ENCODE assay signal across 25 mouse cellular contexts in genomic region chr11:121199851-121200250, GRCm38 (mm10). TPM values are rescaled to one million over a fixed set of nuclear protein-coding genes. Genes with fewer than 3 reads are reported as not detected.
DNase-seq lines count a peak whose midpoint lies in the region; ATAC-seq and TF ChIP-seq lines count a peak whose summit lies in the region.
"Had no signal": no experiment of that assay in that cellular context is flagged by ENCODE, and none has a peak within 500 bp of the region (broad histone marks: within the 10 kb centered on the region; RNA-seq: fewer than 3 reads in every experiment).

No protein-coding gene starts in this region.

- WGBS in lung, embryonic 14.5 days = 56% methylated on average over 4 of the region's 4 CpGs
- 77% methylated on average over 4 of the region's 4 CpGs for WGBS in lung, adult 2 months
- WGBS in forebrain, embryonic 14.5 days = 71% methylated on average over 4 of the region's 4 CpGs

- no peak overlapping the region for H3K4me3 ChIP-seq in lung, embryonic 14.5 days (ENCODE audit: low read depth, low read length)
- H3K4me3 ChIP-seq in lung, adult 2 months (replicated peaks; ENCODE audit: extremely low read depth, low read depth, low read length) = no peak overlapping the region
- no peak overlapping the region for H3K4me3 ChIP-seq in myocyte
- H3K4me3 ChIP-seq in forebrain, embryonic 14.5 days (ENCODE audit: low read depth, low read length) = no peak overlapping the region
- H3K4me3 ChIP-seq: embryonic facial prominence, embryonic 12.5 days; erythroblast, embryonic 14.5 days; forebrain, embryonic 12.5 days; hindbrain, embryonic 12.5 days; hindbrain, embryonic 15.5 days had no signal

- ATAC-seq in lung, embryonic 14.5 days (ENCODE audit: insufficient read depth) = no peak
- no peak for ATAC-seq in forebrain, embryonic 14.5 days
- ATAC-seq: activated CD4-positive, CD25-positive, alpha-beta regulatory T cell, adult 4 months; CD4-positive, CD25-positive, alpha-beta regulatory T cell, adult 4 months; forebrain, embryonic 16.5 days had no signal

- no peak overlapping the region for H3K4me2 ChIP-seq in lung, embryonic 14.5 days
- peak overlapping the region; percentile 46 for H3K4me2 ChIP-seq in myocyte (ENCODE audit: low read depth)
- H3K4me2 ChIP-seq in forebrain, embryonic 14.5 days (ENCODE audit: low read length) = no peak overlapping the region
- H3K4me2 ChIP-seq: embryonic facial prominence, embryonic 12.5 days; forebrain, embryonic 12.5 days; heart, embryonic 11.5 days; hindbrain, embryonic 12.5 days; hindbrain, embryonic 15.5 days had no signal

- peak; percentile 14 for DNase-seq in lung, embryonic 14.5 days
- DNase-seq in lung, adult 2 months = no peak
- peak; percentile 19 for DNase-seq in lung, postnatal 10 days
- DNase-seq in lung, adult 18-20 months = no peak
- DNase-seq in forebrain, embryonic 14.5 days (ENCODE audit: low spot score) = no peak
- DNase-seq: adrenal gland, postnatal 10 days; adrenal gland, postnatal 36 days; cerebellum, adult 18-20 months; cerebellum, adult 9-10 months; cerebellum, postnatal 14 days; gastrocnemius, postnatal 14 days; heart, adult 11 months had no signal

- H3ac ChIP-seq in myocyte (ENCODE audit: control insufficient read depth, insufficient read length) = no peak overlapping the region

- H3K4me1 ChIP-seq in lung, embryonic 14.5 days (ENCODE audit: insufficient read depth) = no peaks in the 10 kb centered on the region
- no peaks in the 10 kb centered on the region for H3K4me1 ChIP-seq in lung, adult 2 months (ENCODE audit: control insufficient read depth, insufficient read depth, low read length)
- H3K4me1 ChIP-seq in forebrain, embryonic 14.5 days (ENCODE audit: control insufficient read depth, insufficient read depth, low read length) = peaks cover 4% of the 10 kb centered on the region; the same call in 1 of the 2 replicates

- TF ChIP-seq POLR2A in lung, adult 2 months (IDR thresholded peaks at IDR 0.05; ENCODE audit: borderline replicate concordance, extremely low read depth, low read depth, low read length) = no peak
- TF ChIP-seq POLR2A in myocyte (IDR thresholded peaks at IDR 0.05; ENCODE audit: insufficient read length, low read depth) = no peak

- H3K79me2 ChIP-seq in myocyte (ENCODE audit: control insufficient read depth, insufficient read depth) = no peaks in the 10 kb centered on the region

- no peaks in the 10 kb centered on the region for H3K36me3 ChIP-seq in lung, embryonic 14.5 days (ENCODE audit: insufficient read depth)
- H3K36me3 ChIP-seq in myocyte (ENCODE audit: control insufficient read depth, insufficient read depth) = no peaks in the 10 kb centered on the region
- peaks cover 7% of the 10 kb centered on the region for H3K36me3 ChIP-seq in forebrain, embryonic 14.5 days (ENCODE audit: control insufficient read depth, insufficient read depth, low read length)
- H3K36me3 ChIP-seq: hindbrain, embryonic 15.5 days had no signal

- no peaks in the 10 kb centered on the region for H3K27me3 ChIP-seq in lung, embryonic 14.5 days (ENCODE audit: insufficient read depth, low read length)
- H3K27me3 ChIP-seq in myocyte (ENCODE audit: control insufficient read depth, insufficient read depth, insufficient read length) = no peaks in the 10 kb centered on the region
- no peaks in the 10 kb centered on the region for H3K27me3 ChIP-seq in forebrain, embryonic 14.5 days (replicated peaks; ENCODE audit: control insufficient read depth, insufficient read depth, low read length)
- H3K27me3 ChIP-seq: embryonic facial prominence, embryonic 12.5 days; forebrain, embryonic 12.5 days; hindbrain, embryonic 12.5 days; hindbrain, embryonic 15.5 days had no signal

- no peak overlapping the region for H3K27ac ChIP-seq in lung, embryonic 14.5 days (ENCODE audit: low read depth)
- H3K27ac ChIP-seq in forebrain, embryonic 14.5 days (ENCODE audit: low read depth, low read length) = no peak overlapping the region
- H3K27ac ChIP-seq: embryonic facial prominence, embryonic 12.5 days; forebrain, embryonic 12.5 days; hindbrain, embryonic 12.5 days; hindbrain, embryonic 15.5 days had no signal

- no peaks in the 10 kb centered on the region for H3K9me3 ChIP-seq in lung, embryonic 14.5 days (ENCODE audit: low read depth, low read length)
- H3K9me3 ChIP-seq in forebrain, embryonic 14.5 days (replicated peaks; ENCODE audit: control insufficient read depth, low read length) = no peaks in the 10 kb centered on the region
- H3K9me3 ChIP-seq: embryonic facial prominence, embryonic 12.5 days; forebrain, embryonic 12.5 days; hindbrain, embryonic 12.5 days; hindbrain, embryonic 15.5 days had no signal

- TF ChIP-seq CTCF in lung, embryonic 14.5 days (IDR thresholded peaks at IDR 0.05; ENCODE audit: low read depth) = no peak
- TF ChIP-seq CTCF in lung, adult 2 months (IDR thresholded peaks at IDR 0.05; ENCODE audit: insufficient read depth, low read length) = no peak

- H3K9ac ChIP-seq in lung, embryonic 14.5 days = no peak overlapping the region
- H3K9ac ChIP-seq in forebrain, embryonic 14.5 days (ENCODE audit: low read length) = no peak overlapping the region
- H3K9ac ChIP-seq: embryonic facial prominence, embryonic 12.5 days; forebrain, embryonic 12.5 days; hindbrain, embryonic 12.5 days; hindbrain, embryonic 15.5 days had no signal

TF ChIP-seq in myocyte, 11 proteins besides CTCF, POLR2A, EP300 and RAD21:
- TF ChIP-seq REST (IDR thresholded peaks at IDR 0.05; ENCODE audit: insufficient read depth, insufficient read length) (no peak), MYOD1 (IDR thresholded peaks at IDR 0.05; ENCODE audit: control insufficient read depth in 1 of 3, insufficient read length in 2 of 3, low read depth in 2 of 3) (no peak), TCF3 (IDR thresholded peaks at IDR 0.05; ENCODE audit: insufficient read length, low read depth) (no peak), MAX (IDR thresholded peaks at IDR 0.05; ENCODE audit: low read depth) (no peak), SRF (IDR thresholded peaks at IDR 0.05; ENCODE audit: control insufficient read depth, insufficient read length, low read depth) (no peak), MYOG (IDR thresholded peaks at IDR 0.05; ENCODE audit: control insufficient read depth in 1 of 3, insufficient read depth in 1 of 3, insufficient read length in 2 of 3, low read depth in 2 of 3) (no peak), TCF12 (IDR thresholded peaks at IDR 0.05; ENCODE audit: insufficient read depth, poor library complexity, severe bottlenecking) (no peak), POLR2AphosphoS2 (IDR thresholded peaks at IDR 0.05; ENCODE audit: insufficient read length, low read depth) (no peak), CEBPB (IDR thresholded peaks at IDR 0.05; ENCODE audit: insufficient read depth, poor library complexity, severe bottlenecking) (no peak), E2F4 (IDR thresholded peaks at IDR 0.05; ENCODE audit: insufficient read depth) (no peak), USF1 (IDR thresholded peaks at IDR 0.05; ENCODE audit: low read depth) (no peak)

RNA-seq across cellular contexts. Expression of gene Hexdc, which starts 4.4 kb away (rescaled TPM):
- 7.4 and 9.4 TPM in 2 replicates for polyA plus RNA-seq in lung, embryonic 14.5 days (2014; fragmentation: Nextera tagmentation; extraction: Ambion mirVana)
- polyA plus RNA-seq in lung, adult 2 months (2012; rRNA removed) = 13.4 and 13.9 TPM in 2 replicates
- 11.6 TPM for polyA plus RNA-seq in myocyte (2012; fragmentation: generic; extraction: Trizol)
- polyA plus RNA-seq in forebrain, embryonic 14.5 days (2014; fragmentation: Nextera tagmentation; extraction: Ambion mirVana) = 11.9 and 14.8 TPM in 2 replicates

RNA-seq across cellular contexts. Expression of gene Ogfod3, which starts 4.7 kb away (rescaled TPM):
- polyA plus RNA-seq in lung, embryonic 14.5 days (2014; fragmentation: Nextera tagmentation; extraction: Ambion mirVana) = 25.1 and 26.2 TPM in 2 replicates
- 11.5 and 14.1 TPM in 2 replicates for polyA plus RNA-seq in lung, adult 2 months (2012; rRNA removed)
- 12.5 TPM for polyA plus RNA-seq in myocyte (2012; fragmentation: generic; extraction: Trizol)
- 18.6 and 19.5 TPM in 2 replicates for polyA plus RNA-seq in forebrain, embryonic 14.5 days (2014; fragmentation: Nextera tagmentation; extraction: Ambion mirVana)

RNA-seq across cellular contexts. Expression of gene Cybc1, which starts 29.3 kb away (rescaled TPM):
- 29.1 and 35.7 TPM in 2 replicates for polyA plus RNA-seq in lung, embryonic 14.5 days (2014; fragmentation: Nextera tagmentation; extraction: Ambion mirVana)
- polyA plus RNA-seq in lung, adult 2 months (2012; rRNA removed) = 23.7 and 25.3 TPM in 2 replicates
- polyA plus RNA-seq in myocyte (2012; fragmentation: generic; extraction: Trizol) = 22.3 TPM
- polyA plus RNA-seq in forebrain, embryonic 14.5 days (2014; fragmentation: Nextera tagmentation; extraction: Ambion mirVana) = 45.3 and 46.0 TPM in 2 replicates

RNA-seq across cellular contexts. Expression of gene Narf, which starts 37.2 kb away (rescaled TPM):
- 39.6 and 44.7 TPM in 2 replicates for polyA plus RNA-seq in lung, embryonic 14.5 days (2014; fragmentation: Nextera tagmentation; extraction: Ambion mirVana)
- polyA plus RNA-seq in lung, adult 2 months (2012; rRNA removed) = 16.6 and 21.5 TPM in 2 replicates
- 27.0 TPM for polyA plus RNA-seq in myocyte (2012; fragmentation: generic; extraction: Trizol)
- 89.5 and 90.0 TPM in 2 replicates for polyA plus RNA-seq in forebrain, embryonic 14.5 days (2014; fragmentation: Nextera tagmentation; extraction: Ambion mirVana)

RNA-seq across cellular contexts. Expression of gene Uts2r, which starts 39.8 kb away (rescaled TPM):
- not detected in 2 replicates for polyA plus RNA-seq in lung, embryonic 14.5 days (2014; fragmentation: Nextera tagmentation; extraction: Ambion mirVana)
- polyA plus RNA-seq in lung, adult 2 months (2012; rRNA removed) = 0.13 TPM in 1 of 2 replicates, not detected in the other
- 0.20 TPM for polyA plus RNA-seq in myocyte (2012; fragmentation: generic; extraction: Trizol)
- polyA plus RNA-seq in forebrain, embryonic 14.5 days (2014; fragmentation: Nextera tagmentation; extraction: Ambion mirVana) = 0.12 TPM in 1 of 2 replicates, not detected in the other
- polyA plus RNA-seq: activated CD4-positive, CD25-positive, alpha-beta regulatory T cell, adult 4 months; C2C12; CD4-positive, CD25-positive, alpha-beta regulatory T cell, adult 4 months; forebrain, embryonic 12.5 days; heart, embryonic 11.5 days; heart, postnatal 0 days; intestine, embryonic 14.5 days had no signal

Comparison
In these comparisons a context has a peak if more than half of its experiments do, and no peak if none do; other contexts are left out.
1. DNase-seq: peak in lung, embryonic 14.5 days (single experiment) and lung, postnatal 10 days (single experiment); none in lung, adult 2 months (single experiment), lung, adult 18-20 months (0 of 2) and forebrain, embryonic 14.5 days (single experiment).